Mouse (Mus musculus) ovary, postnatal 36 days (tissue): ENCODE data around the gene Defb15.
"Not testable (repeated sequence)": the region's sequence is repeated elsewhere in the genome, so short reads cannot be mapped to it uniquely, and the experiment has no call there.

Source experiments
- DNase-seq: peaks from one replicate; pipeline ENCODE4 v3.0.0; 2022; ENCODE audit warnings: low spot score, mixed read lengths

Gene Defb15

DNA sequence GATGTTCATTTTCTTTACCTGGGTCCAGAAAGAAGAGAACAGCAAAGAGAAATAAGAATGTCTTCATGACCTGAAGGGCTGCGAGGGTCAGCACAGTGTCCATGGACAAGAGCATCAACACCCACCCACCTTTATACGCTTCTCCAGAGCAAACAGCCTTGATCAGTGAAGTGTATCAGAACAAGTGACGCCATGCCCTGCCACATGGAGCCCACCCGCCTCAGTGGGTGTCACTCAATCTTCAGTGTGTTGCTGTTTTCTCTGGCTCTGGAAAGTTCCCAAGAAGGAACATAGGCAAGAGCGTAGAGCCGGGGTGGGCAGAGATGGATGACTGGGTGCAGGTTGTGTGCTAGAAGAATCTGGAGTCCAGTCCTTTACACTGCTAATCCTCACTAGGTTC is at the start of gene Defb15:
Defb15 (minus strand) TSS at position 101 of the 400 bp plus-strand sequence.
- DNase-seq, result no peak

GRCm38 (mm10) chr8:21981664-21982337 is 49.3 kb upstream of the Defb15 start:
- no peak for DNase-seq

DNA sequence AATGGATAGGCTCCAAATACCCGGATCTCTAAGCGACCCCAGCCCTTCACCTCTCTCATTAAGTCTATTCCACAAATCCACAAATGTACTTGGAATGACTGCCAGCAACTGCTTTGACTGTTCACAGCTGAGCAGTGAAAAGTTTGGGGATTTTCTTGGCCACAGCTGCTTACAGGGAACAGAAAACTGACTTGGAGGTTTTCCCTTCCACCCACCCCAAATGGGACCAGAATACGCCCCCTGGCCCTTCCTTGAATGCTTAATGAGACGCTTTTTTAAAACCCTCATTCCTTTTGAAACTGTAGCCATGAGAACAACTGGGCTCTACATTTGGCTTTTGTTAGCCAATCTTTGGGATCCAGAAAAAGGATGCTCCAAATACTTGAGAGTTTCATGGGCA is 45.7 kb upstream of the Defb15 start:
- no peak for DNase-seq

DNA sequence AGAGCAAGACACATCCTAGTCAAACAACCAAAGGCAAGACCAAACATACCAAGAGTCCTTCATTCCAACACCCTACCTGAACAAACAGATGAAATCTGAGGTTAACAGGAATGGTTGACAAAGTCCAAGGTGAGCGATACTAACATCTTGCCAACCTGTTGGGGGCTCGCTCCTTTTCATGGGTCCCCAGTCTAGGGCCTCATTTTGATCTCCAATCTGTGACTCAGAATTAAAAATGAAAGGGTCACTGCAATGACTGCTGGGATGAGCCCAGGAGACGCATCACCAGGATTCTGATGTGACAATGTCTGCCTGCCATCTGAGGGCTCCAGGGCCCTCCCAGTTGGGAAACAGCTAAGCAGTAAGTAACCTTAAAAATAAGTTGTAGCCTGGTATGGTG is 37.0 kb upstream of the Defb15 start, which contains the start of gene Ccdc70:
Ccdc70 (plus strand) TSS at position 301 of the 400 bp plus-strand sequence.
- DNase-seq, result no peak

DNA sequence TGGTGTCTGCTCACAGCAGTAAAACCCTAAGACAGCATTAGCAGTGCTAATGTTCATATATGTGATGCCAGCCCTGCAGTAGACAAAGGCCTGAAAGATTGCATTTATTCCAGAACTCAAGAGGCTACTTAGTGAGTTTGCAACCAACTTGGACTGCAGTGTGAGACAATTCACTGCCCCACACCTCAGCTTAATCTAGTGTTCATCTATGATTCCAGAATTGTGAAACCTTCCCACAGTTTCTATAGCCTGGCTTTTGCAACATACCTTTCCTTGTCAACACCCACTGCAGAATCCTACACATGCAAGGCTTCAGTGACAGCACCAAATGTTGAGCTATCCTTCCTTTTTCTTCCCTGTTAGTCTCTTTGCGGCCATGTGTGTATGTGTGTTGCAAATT is 34.1 kb upstream of the Defb15 start:
- no peak for DNase-seq

GRCm38 (mm10) chr8:21958414-21958813 is 25.9 kb upstream of the Defb15 start, which contains the start of gene Fam90a1a:
Fam90a1a (plus strand) TSS chr8:21958714.
- DNase-seq, result no peak

- no peak for DNase-seq
Measured at GRCm38 (mm10) chr8:21956336-21956735, 23.8 kb upstream of the Defb15 start.

GRCm38 (mm10) chr8:21955321-21955720 is 22.8 kb upstream of the Defb15 start:
- DNase-seq, result peak; percentile 7

- no peak for DNase-seq
Measured at GRCm38 (mm10) chr8:21947311-21948017, 15.0 kb upstream of the Defb15 start.

GRCm38 (mm10) chr8:21946462-21946861 is 14.0 kb upstream of the Defb15 start, which contains the start of gene Defb13:
Defb13 (plus strand) TSS chr8:21946762.
- DNase-seq, result no peak

- not testable (repeated sequence) for DNase-seq
Measured at GRCm38 (mm10) chr8:21938052-21938451, 5.5 kb upstream of the Defb15 start, which contains the start of gene Defb35. Defb35 (plus strand) TSS chr8:21938352.

GRCm38 (mm10) chr8:21930754-21931153 is 1.8 kb downstream of the Defb15 start:
- not testable (repeated sequence) for DNase-seq

GRCm38 (mm10) chr8:21915625-21916024 is 16.9 kb downstream of the Defb15 start:
- DNase-seq, result no peak

- no peak for DNase-seq
Measured at GRCm38 (mm10) chr8:21912554-21912953, 20.0 kb downstream of the Defb15 start.

GRCm38 (mm10) chr8:21911931-21912330 is 20.6 kb downstream of the Defb15 start:
- no peak for DNase-seq

DNA sequence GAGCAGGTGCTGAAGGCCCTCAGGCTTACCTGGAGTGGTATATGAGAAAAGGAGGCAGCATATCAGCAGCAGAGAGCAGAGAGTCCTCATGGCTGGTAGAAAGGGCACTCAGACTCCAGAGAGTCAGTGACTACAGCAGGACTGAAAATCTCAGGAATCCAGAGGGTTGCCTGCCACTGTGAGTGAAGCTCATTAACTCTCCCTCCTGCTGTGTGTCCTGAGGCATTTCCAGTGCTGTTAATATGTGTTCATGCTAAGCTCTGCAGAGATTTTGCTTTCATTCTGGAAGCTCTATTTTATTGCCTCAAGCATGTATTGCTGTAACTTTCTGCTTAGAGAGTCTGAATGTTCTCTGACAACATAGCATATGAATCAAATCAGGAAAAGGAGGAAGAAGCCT is 26.2 kb downstream of the Defb15 start, which contains the start of gene Defb11:
Defb11 (minus strand) TSS at position 123 of the 400 bp plus-strand sequence.
- DNase-seq, result not testable (repeated sequence)

- not testable (repeated sequence) for DNase-seq
Measured at GRCm38 (mm10) chr8:21885321-21885720, 47.2 kb downstream of the Defb15 start, which contains the start of gene Defb9. Defb9 (minus strand) TSS chr8:21885421.
